22 mouse cellular contexts compared by ENCODE assay signal in the genomic region with DNA sequence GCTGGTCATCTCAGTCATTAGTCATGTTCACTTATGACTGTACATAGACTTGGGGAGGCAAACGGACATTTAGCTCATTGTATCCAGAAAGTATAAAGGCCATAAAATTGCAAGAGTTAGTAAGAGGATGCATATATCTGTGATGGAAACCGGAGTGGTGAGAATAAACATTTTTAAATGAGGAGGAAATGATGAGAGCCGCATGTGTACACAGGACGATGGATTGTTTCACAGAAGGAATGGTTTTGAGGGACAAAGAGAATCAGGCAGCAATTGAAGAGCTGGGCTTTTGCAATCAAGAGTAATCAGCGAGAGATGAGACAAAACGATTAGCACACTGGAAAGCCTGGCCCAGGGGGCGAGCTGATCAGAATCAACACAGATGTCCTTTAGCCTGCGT. TPM values are rescaled to one million over a fixed set of nuclear protein-coding genes. Genes with fewer than 3 reads are reported as not detected.
DNase-seq lines count a peak whose midpoint lies in the region; ATAC-seq and TF ChIP-seq lines count a peak whose summit lies in the region.
"Had no signal": no experiment of that assay in that cellular context is flagged by ENCODE, and none has a peak within 500 bp of the region (broad histone marks: within the 10 kb centered on the region; RNA-seq: fewer than 3 reads in every experiment).

No protein-coding gene starts in this region.

- TF ChIP-seq CTCF in lung, postnatal 0 days (IDR thresholded peaks at IDR 0.05) = no peak
- no peak for TF ChIP-seq CTCF in brain, embryonic 14.5 days (IDR thresholded peaks at IDR 0.05; ENCODE audit: borderline replicate concordance, extremely low read depth, insufficient read depth, insufficient read length)

- H3K4me2 ChIP-seq in lung, postnatal 0 days (replicated peaks; ENCODE audit: low read depth, low read length) = no peak overlapping the region
- H3K4me2 ChIP-seq: embryonic facial prominence, embryonic 12.5 days; forebrain, embryonic 12.5 days; heart, embryonic 11.5 days; heart, embryonic 15.5 days; hindbrain, embryonic 13.5 days had no signal

- no peak overlapping the region for H3K4me3 ChIP-seq in lung, postnatal 0 days (ENCODE audit: low read depth, low read length)
- H3K4me3 ChIP-seq: embryonic facial prominence, embryonic 12.5 days; forebrain, embryonic 12.5 days; heart, adult 2 months; heart, embryonic 15.5 days; hindbrain, embryonic 13.5 days had no signal

- DNase-seq in lung, postnatal 0 days (ENCODE audit: low spot score) = peak; percentile 52
- DNase-seq in lung, postnatal 25 days (ENCODE audit: low spot score) = no peak
- peak; percentile 14 for DNase-seq in Muller cell, postnatal 12 days (ENCODE audit: inconsistent ontology term)
- DNase-seq in brain, embryonic 14.5 days (ENCODE audit: low read depth) = peak; percentile 26
- no peak for DNase-seq in adrenal gland, adult 2 months
- DNase-seq: adrenal gland, postnatal 25 days; cerebellum, adult 2 months; cerebellum, postnatal 10 days; gastrocnemius, postnatal 14 days; heart, adult 2 months; heart, postnatal 14 days had no signal

- WGBS in lung, postnatal 0 days = 39% methylated on average over 8 of the region's 8 CpGs

- no peak overlapping the region for H3K9ac ChIP-seq in lung, postnatal 0 days (replicated peaks; ENCODE audit: low read depth)
- H3K9ac ChIP-seq: embryonic facial prominence, embryonic 12.5 days; forebrain, embryonic 12.5 days; heart, embryonic 15.5 days; hindbrain, embryonic 13.5 days had no signal

- ATAC-seq in lung, postnatal 0 days = peak; percentile 64
- ATAC-seq in megakaryocyte, adult 5-6 weeks (ENCODE audit: poor library complexity, severe bottlenecking) = no peak
- ATAC-seq: activated CD4-positive, CD25-positive, alpha-beta regulatory T cell, adult 4 months; forebrain, embryonic 16.5 days; hindbrain, postnatal 0 days; Patski had no signal

- H3K9me3 ChIP-seq in lung, postnatal 0 days (ENCODE audit: low read length) = no peaks in the 10 kb centered on the region
- H3K9me3 ChIP-seq: embryonic facial prominence, embryonic 12.5 days; forebrain, embryonic 12.5 days; G1E; heart, embryonic 15.5 days; hindbrain, embryonic 13.5 days had no signal

- H3K4me1 ChIP-seq in lung, postnatal 0 days (ENCODE audit: insufficient read depth, low read depth, low read length) = no peaks in the 10 kb centered on the region
- H3K4me1 ChIP-seq: embryonic facial prominence, embryonic 12.5 days; heart, embryonic 15.5 days; hindbrain, embryonic 13.5 days had no signal

- H3K27me3 ChIP-seq in lung, postnatal 0 days (replicated peaks; ENCODE audit: insufficient read depth, low read length) = no peaks in the 10 kb centered on the region
- H3K27me3 ChIP-seq: embryonic facial prominence, embryonic 12.5 days; heart, embryonic 15.5 days; hindbrain, embryonic 13.5 days; Patski had no signal

- no peaks in the 10 kb centered on the region for H3K36me3 ChIP-seq in lung, postnatal 0 days (ENCODE audit: insufficient read depth, low read length)
- H3K36me3 ChIP-seq: embryonic facial prominence, embryonic 12.5 days; forebrain, embryonic 12.5 days; G1E; heart, embryonic 15.5 days; hindbrain, embryonic 13.5 days had no signal

- no peak overlapping the region for H3K27ac ChIP-seq in lung, postnatal 0 days (ENCODE audit: low read length)
- H3K27ac ChIP-seq: embryonic facial prominence, embryonic 12.5 days; forebrain, embryonic 12.5 days; heart, adult 2 months; heart, embryonic 15.5 days; hindbrain, embryonic 13.5 days; hindbrain, postnatal 0 days had no signal

- no peak for TF ChIP-seq POLR2A in brain, embryonic 14.5 days (IDR thresholded peaks at IDR 0.05; ENCODE audit: borderline replicate concordance, extremely low read depth, insufficient read depth, insufficient read length, poor library complexity, severe bottlenecking)

- no peak for TF ChIP-seq EP300 in lung, postnatal 0 days (IDR thresholded peaks at IDR 0.05)

RNA-seq across cellular contexts. Expression of a gene that starts 18.4 kb away (rescaled TPM):
- polyA plus RNA-seq in lung, postnatal 0 days (2015; fragmentation: Nextera tagmentation; extraction: Ambion mirVana) = 4.3 and 6.4 TPM in 2 replicates
- 4.9 and 5.8 TPM in 2 replicates for polyA plus RNA-seq in brain, embryonic 14.5 days (2012; rRNA removed)
- 1 to 10 TPM; 2.5 to 4.6 TPM for total RNA-seq in adrenal gland, adult 2 months (2021)
- polyA plus RNA-seq in adrenal gland, adult 2 months (2012; rRNA removed) = 0.10 TPM in 1 of 2 replicates, not detected in the other
- 1.2 and 2.1 TPM in 2 replicates for total RNA-seq in megakaryocyte, adult 5-6 weeks (2015)
- 0.70 and 1.6 TPM in 2 replicates for total RNA-seq in megakaryocyte, adult 5-6 weeks (2017)
- polyA plus RNA-seq: G1E had no signal

Comparison
In these comparisons a context has a peak if more than half of its experiments do, and no peak if none do; other contexts are left out.
1. DNase-seq: peak in lung, postnatal 0 days (single experiment), Muller cell, postnatal 12 days (single experiment) and brain, embryonic 14.5 days (single experiment); none in lung, postnatal 25 days (single experiment) and adrenal gland, adult 2 months (single experiment).